16 mouse cellular contexts compared by ENCODE assay signal in genomic region chr13:38349818-38350217, GRCm38 (mm10). TPM values are rescaled to one million over a fixed set of nuclear protein-coding genes. Genes with fewer than 3 reads are reported as not detected.
"Had no signal": no experiment of that assay in that cellular context is flagged by ENCODE, and none has a peak within 500 bp of the region (broad histone marks: within the 10 kb centered on the region; RNA-seq: fewer than 3 reads in every experiment).

No protein-coding gene starts in this region.

- H3K36me3 ChIP-seq: limb, embryonic 13.5 days; midbrain, embryonic 10.5 days; neural tube, embryonic 15.5 days had no signal

- H3K27ac ChIP-seq: layer of hippocampus, adult 2 months; limb, embryonic 13.5 days; liver, embryonic 14.5 days; midbrain, embryonic 10.5 days; neural tube, embryonic 15.5 days; stomach, postnatal 0 days had no signal

- H3K4me3 ChIP-seq: layer of hippocampus, adult 2 months; limb, embryonic 13.5 days; midbrain, embryonic 10.5 days; myocyte; neural tube, embryonic 15.5 days had no signal

- DNase-seq: kidney, postnatal 10 days; kidney, postnatal 4 days; left cerebral cortex, postnatal 4 days; lung, embryonic 14.5 days; lung, postnatal 4 days; midbrain, embryonic 14.5 days; right cerebral cortex, adult 18-20 months; thymus, postnatal 4 days had no signal

- H3K4me2 ChIP-seq: limb, embryonic 13.5 days; lung, embryonic 14.5 days; neural tube, embryonic 15.5 days had no signal

- H3K9ac ChIP-seq: limb, embryonic 13.5 days; liver, embryonic 14.5 days; lung, embryonic 14.5 days; neural tube, embryonic 15.5 days had no signal

- H3K9me3 ChIP-seq: limb, embryonic 13.5 days; midbrain, embryonic 10.5 days; neural tube, embryonic 15.5 days had no signal

RNA-seq across cellular contexts. Expression of gene Bmp6, which starts 4.9 kb away (rescaled TPM):
- total RNA-seq: megakaryocyte, adult 5-6 weeks had no signal
